Mouse (Mus musculus) heart, postnatal 10 days (tissue): Measurements from ENCODE around the gene Cldn9. TPM values are rescaled to one million over a fixed set of nuclear protein-coding genes. Genes with fewer than 3 reads are reported as not detected.

ENCODE experiments used
- DNase-seq, 2 experiments: peaks; one replicate each; pipeline ENCODE4 v3.0.0; 2021
- intact Hi-C: fragments of 180-260 bp; cut with DNase I; formaldehyde crosslinking; loops from one replicate; pipeline ENCODE4 v1.15.1; 2025
- total RNA-seq, 2 experiments: library from RNA; stranded (reverse); gene quantifications; 2 replicates each; pipeline ENCODE4 v1.2.3; 2021

Cldn9 gene
- total RNA-seq, 2 experiments from 2014 or later, result not detected

DNA sequence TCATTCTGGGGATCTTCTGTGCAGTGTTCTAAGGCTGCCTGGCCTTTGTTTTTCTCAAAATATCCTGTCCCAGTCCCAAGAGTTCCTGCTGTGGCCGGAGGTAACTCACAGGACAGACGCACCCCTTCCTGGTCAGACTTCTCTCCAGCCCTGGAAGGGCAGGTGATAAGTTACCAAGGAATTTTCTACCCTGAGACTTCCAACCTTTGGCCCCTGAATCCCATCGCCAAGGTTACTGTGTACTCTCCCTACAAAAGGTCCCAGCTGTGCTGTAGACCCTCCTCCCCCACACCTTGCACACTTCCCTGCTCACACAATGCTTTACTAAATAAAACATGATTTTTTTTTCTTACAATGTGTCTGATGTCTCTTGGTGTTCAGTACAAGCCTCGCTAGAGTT lies 1.7 kb downstream of the Cldn9 start:
- no peak for DNase-seq
- intact Hi-C loops, result no loop called here

GRCm38 (mm10) chr17:23681086-23681485 lies 2.7 kb downstream of the Cldn9 start:
- intact Hi-C loops, result no loop called here

GRCm38 (mm10) chr17:23680336-23680735 lies 3.5 kb downstream of the Cldn9 start:
- DNase-seq, result no peak
- intact Hi-C loops, result no loop called here

More at GRCm38 (mm10) chr17:23681086-23681485, 2.7 kb downstream of the Cldn9 start:
- DNase-seq, result no peak

- intact Hi-C loops, result no loop called here
- DNase-seq, result no peak
These were observed 4.5 kb downstream of the Cldn9 start, which contains the start of gene Cldn6 for GRCm38 (mm10) chr17:23679127-23679835. TSS of gene Cldn6 (plus strand) at chr17:23679249.

- peak; percentile 89 to 90 for DNase-seq
- intact Hi-C loops, result loop anchor here (1.0 kb wide), 1 partner anchor 22 kb away; no protein-coding TSS in a partner anchor
These were observed 6.6 kb downstream of the Cldn9 start, which contains the start of gene Tnfrsf12a for GRCm38 (mm10) chr17:23677236-23677679. TSS of gene Tnfrsf12a (minus strand) at chr17:23677468.

GRCm38 (mm10) chr17:23676473-23677031 lies 7.3 kb downstream of the Cldn9 start:
- DNase-seq, result peak; percentile 77 to 78
- intact Hi-C loops, result loop anchor here (1.0 kb wide), 1 partner anchor 23 kb away; no protein-coding TSS in a partner anchor

DNA sequence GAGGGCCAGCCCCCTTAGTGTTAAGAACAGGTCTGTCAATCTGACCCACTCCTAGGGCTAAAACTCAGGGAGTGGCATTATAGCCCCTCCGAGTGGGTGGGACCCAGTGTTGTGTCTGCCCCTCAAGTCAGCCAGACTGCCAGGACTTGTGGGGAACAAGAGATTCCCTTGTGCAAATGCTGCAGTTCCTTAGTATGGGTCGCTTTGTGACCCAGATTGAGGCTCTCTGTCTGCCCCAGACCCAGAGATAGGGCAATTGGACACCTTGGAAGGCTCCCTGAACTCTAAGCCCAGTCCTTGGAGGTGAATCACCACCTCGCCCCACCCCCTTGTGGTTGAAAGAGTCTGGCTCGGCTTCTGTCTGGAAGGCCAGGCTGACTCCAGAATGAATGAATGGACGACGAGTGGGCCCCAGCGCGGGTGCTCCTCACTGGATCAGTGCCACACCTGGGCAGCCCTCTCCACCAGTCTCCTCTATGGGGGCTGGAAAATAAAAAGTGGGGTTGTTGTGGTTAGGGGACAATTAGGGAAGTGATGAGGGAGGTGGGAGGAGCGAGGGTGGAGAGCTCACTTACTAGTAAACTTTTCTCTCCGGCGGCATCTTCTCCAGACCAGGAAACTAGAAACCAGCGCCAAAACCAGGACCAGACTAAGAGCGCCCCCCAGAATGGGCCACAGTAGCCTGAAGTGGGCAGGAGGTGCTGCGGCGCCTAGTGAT lies 8.1 kb downstream of the Cldn9 start:
- intact Hi-C loops, result no loop called here
- peak; percentile 69 to 71 for DNase-seq

DNA sequence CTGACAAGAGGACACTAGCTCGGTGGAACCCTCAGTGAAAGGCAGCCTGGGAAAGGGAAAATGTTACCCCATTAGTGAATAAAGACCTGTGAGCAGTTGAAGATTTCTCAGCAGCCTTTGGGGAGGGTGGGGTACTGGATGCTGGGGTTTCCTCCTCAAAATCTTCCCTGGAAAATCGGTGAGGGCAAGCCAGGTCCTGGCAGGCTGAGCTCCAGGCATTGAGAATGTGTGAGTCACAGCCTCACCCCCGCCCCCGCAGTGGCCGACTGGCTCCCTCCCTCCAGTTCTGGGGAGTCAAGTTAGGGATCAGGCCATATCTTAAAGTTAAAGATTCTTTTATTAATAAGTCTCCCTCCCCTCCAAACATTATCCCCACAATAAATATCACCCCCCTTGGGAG lies 8.7 kb downstream of the Cldn9 start:
- peak; percentile 77 to 83 for DNase-seq
- intact Hi-C loops, result no loop called here

DNA sequence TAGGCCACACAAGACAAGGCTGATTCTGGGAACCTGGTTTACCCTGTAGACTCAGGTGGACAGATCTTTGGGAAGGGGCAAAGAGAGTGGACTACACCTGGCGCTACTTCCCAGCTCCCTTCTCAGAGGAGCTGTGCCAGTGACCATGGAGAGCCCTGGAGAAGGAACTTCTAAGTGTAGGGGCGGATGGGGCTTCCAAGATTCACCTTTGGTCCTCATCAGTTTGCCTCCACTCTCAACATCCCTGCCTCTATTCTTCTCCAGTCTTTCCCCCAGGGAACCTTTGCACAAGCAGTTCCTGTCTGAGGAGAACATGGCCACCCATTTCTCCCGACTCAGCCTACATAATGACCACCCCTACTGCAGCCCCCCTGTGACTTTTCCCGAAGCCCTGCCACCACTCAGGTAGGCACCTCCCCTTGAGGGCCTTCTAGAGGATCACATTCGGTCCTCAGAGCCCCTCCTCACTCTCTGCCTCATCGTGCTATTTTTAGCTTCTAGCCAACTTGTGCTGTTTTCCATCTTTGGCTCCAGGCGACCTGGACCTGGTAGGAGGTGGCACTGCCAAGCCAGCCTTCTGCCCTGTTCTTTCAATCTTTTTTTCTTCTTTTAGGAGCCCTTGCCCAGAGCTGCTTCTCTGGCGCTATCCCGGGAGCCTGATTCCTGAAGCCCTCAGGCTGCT lies 9.4 kb downstream of the Cldn9 start:
- intact Hi-C loops, result no loop called here
- peak; percentile 69 to 70 for DNase-seq

GRCm38 (mm10) chr17:23673424-23674073 lies 10.3 kb downstream of the Cldn9 start, which contains the start of the genes Hcfc1r1 and Thoc6:
TSS of gene Hcfc1r1 (plus strand) at chr17:23673596.
TSS of gene Thoc6 (minus strand) at chr17:23673882.
- intact Hi-C loops, result no loop called here
- DNase-seq, result peak; percentile 94 to 95

- intact Hi-C loops, result no loop called here
- DNase-seq, result no peak
These were observed 11.1 kb downstream of the Cldn9 start for GRCm38 (mm10) chr17:23672761-23673160.

- intact Hi-C loops, result no loop called here
- DNase-seq, result no peak
These were observed 12.3 kb downstream of the Cldn9 start for GRCm38 (mm10) chr17:23671519-23671918.

- DNase-seq, result no peak
- intact Hi-C loops, result no loop called here
These were observed 13.2 kb downstream of the Cldn9 start for GRCm38 (mm10) chr17:23670516-23671074.

- intact Hi-C loops, result no loop called here
- no peak for DNase-seq
These were observed 18.3 kb downstream of the Cldn9 start for GRCm38 (mm10) chr17:23665511-23665910.

- intact Hi-C loops, result loop anchor here (5.0 kb wide), 1 partner anchor 43 kb away; no protein-coding TSS in a partner anchor
- DNase-seq, result peak in 1 of 2 experiments; percentile 48
These were observed 19.2 kb downstream of the Cldn9 start for GRCm38 (mm10) chr17:23664556-23665021.

- intact Hi-C loops, result loop anchor here (5.0 kb wide), 1 partner anchor 46 kb away; no protein-coding TSS in a partner anchor
- peak in 1 of 2 experiments; percentile 33 for DNase-seq
These were observed 22.3 kb downstream of the Cldn9 start for GRCm38 (mm10) chr17:23661526-23661925.

GRCm38 (mm10) chr17:23660876-23661200 lies 23.0 kb downstream of the Cldn9 start:
- no peak for DNase-seq
- intact Hi-C loops, result loop anchor here (5.0 kb wide), 1 partner anchor 46 kb away; no protein-coding TSS in a partner anchor

DNA sequence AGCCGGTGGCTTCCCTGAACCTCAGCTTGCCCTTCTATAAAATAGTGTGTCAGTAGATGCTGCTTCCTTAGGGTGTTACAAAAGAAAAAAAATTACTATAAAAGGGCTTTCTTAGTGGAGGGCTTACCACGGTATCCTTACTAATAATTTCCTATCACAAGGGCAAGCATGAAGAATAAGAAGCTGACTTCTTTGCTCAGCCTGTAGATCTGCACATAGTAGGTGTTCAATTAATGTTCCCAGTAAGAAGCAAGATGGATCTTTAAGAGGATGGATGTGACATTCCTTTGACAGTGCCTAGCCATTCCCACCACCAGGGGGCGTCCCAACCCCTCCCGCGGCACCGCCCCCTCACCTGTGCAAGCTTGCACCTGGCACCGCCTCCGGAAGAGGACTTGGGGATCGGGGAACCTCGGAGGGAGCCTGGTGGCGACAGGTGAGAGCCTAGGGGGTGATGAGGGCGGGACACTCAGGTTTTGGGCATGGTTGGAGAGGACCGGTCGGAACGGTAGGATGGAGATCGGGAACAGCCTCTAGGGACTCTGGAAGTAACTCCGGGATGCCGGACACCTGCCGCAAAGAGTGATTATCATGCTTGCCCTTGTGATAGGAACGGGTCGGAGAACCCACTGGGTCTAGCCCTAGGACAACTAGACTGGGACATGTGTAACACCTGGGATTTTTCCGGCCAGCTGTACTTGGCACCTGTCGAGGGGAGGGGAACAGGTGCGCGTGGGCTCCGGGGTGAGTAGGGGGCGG lies 23.5 kb downstream of the Cldn9 start, which contains the start of gene Bicdl2:
Bicdl2 (plus strand) TSS at position 390 of the 759 bp plus-strand sequence.
- DNase-seq, result peak in 1 of 2 experiments; percentile 38
- intact Hi-C loops, result loop anchor here (5.0 kb wide), 1 partner anchor 47 kb away; no protein-coding TSS in a partner anchor

GRCm38 (mm10) chr17:23658450-23658849 lies 25.4 kb downstream of the Cldn9 start:
- intact Hi-C loops, result no loop called here
- DNase-seq, result no peak
